21 mouse cellular contexts compared by ENCODE assay signal in genomic region chr6:116394916-116395648, GRCm38 (mm10). TPM values are rescaled to one million over a fixed set of nuclear protein-coding genes. Genes with fewer than 3 reads are reported as not detected.
A peak's percentile ranks its signal among the peaks of the same experiment; 100 is the strongest.
DNase-seq lines count a peak whose midpoint lies in the region; ATAC-seq and TF ChIP-seq lines count a peak whose summit lies in the region.
"Had no signal": no experiment of that assay in that cellular context is flagged by ENCODE, and none has a peak within 500 bp of the region (broad histone marks: within the 10 kb centered on the region; RNA-seq: fewer than 3 reads in every experiment).

No protein-coding gene starts in this region.

- H3K9ac ChIP-seq in kidney, embryonic 16.5 days (replicated peaks; ENCODE audit: low read length), result no peak overlapping the region
- H3K9ac ChIP-seq: embryonic facial prominence, embryonic 12.5 days; forebrain, embryonic 13.5 days; forebrain, embryonic 15.5 days; forebrain, postnatal 0 days had no signal

- no peaks in the 10 kb centered on the region for H3K27me3 ChIP-seq in kidney, adult 2 months (replicated peaks; ENCODE audit: control insufficient read depth, insufficient read depth, low read length)
- no peaks in the 10 kb centered on the region for H3K27me3 ChIP-seq in kidney, embryonic 16.5 days (ENCODE audit: insufficient read depth, low read length)
- H3K27me3 ChIP-seq: embryonic facial prominence, embryonic 12.5 days; forebrain, embryonic 13.5 days; forebrain, embryonic 15.5 days; Patski had no signal

- H3K9me3 ChIP-seq in kidney, embryonic 16.5 days (ENCODE audit: low read length), result no peaks in the 10 kb centered on the region
- H3K9me3 ChIP-seq: embryonic facial prominence, embryonic 10.5 days; embryonic facial prominence, embryonic 12.5 days; forebrain, embryonic 13.5 days; forebrain, embryonic 15.5 days had no signal

- intact Hi-C loops in heart, postnatal 36 days (cut with DNase I), result no loop called here

- peak; percentile 51 for DNase-seq in heart, adult 11 months
- DNase-seq in heart, postnatal 36 days, result no peak
- peak; percentile 36 for DNase-seq in kidney, adult 2 months
- peak; percentile 35 for DNase-seq in adipocyte (ENCODE audit: low spot score)
- no peak for DNase-seq in spleen, adult 18-20 months
- DNase-seq in right cerebral cortex, postnatal 4 days, result no peak
- DNase-seq: adrenal gland, adult 2 months; adrenal gland, postnatal 10 days; adrenal gland, postnatal 25 days; cerebellum, adult 11 months; cerebellum, adult 2 months; cerebellum, adult 9-10 months; cerebellum, postnatal 36 days; forebrain, postnatal 0 days had no signal

- peaks cover 10% of the 10 kb centered on the region for H3K4me1 ChIP-seq in kidney, adult 2 months (ENCODE audit: control insufficient read depth, insufficient read depth, low read length)
- H3K4me1 ChIP-seq in kidney, embryonic 16.5 days (ENCODE audit: insufficient read depth, low read length), result 0 out of 2 replicates have a peak, but pooled peaks cover 5% of the 10 kb centered on the region
- H3K4me1 ChIP-seq: embryonic facial prominence, embryonic 10.5 days; embryonic facial prominence, embryonic 12.5 days had no signal

- WGBS in kidney, adult 2 months, result 37% methylated on average over 2 of the region's 2 CpGs
- 61% methylated on average over 2 of the region's 2 CpGs for WGBS in kidney, embryonic 16.5 days

- no peak for ATAC-seq in kidney, embryonic 16.5 days (ENCODE audit: low FRiP score, low TSS enrichment)
- ATAC-seq: activated CD4-positive, CD25-positive, alpha-beta regulatory T cell, adult 4 months; forebrain, embryonic 13.5 days; forebrain, embryonic 15.5 days; forebrain, postnatal 0 days; Patski had no signal

- no peak for TF ChIP-seq POLR2A in kidney, adult 2 months (IDR thresholded peaks at IDR 0.05; ENCODE audit: low read depth, low read length)

- H3K36me3 ChIP-seq in kidney, adult 2 months (ENCODE audit: control insufficient read depth, insufficient read depth, low read length), result no peaks in the 10 kb centered on the region
- no peaks in the 10 kb centered on the region for H3K36me3 ChIP-seq in kidney, embryonic 16.5 days (ENCODE audit: insufficient read depth, low read length)
- H3K36me3 ChIP-seq: embryonic facial prominence, embryonic 10.5 days; embryonic facial prominence, embryonic 12.5 days; forebrain, embryonic 15.5 days had no signal

- no peak overlapping the region; the same call in 1 of the 2 replicates for H3K27ac ChIP-seq in kidney, adult 2 months (ENCODE audit: insufficient read depth, low read depth, low read length)
- no peak overlapping the region for H3K27ac ChIP-seq in kidney, embryonic 16.5 days (ENCODE audit: low read length)
- H3K27ac ChIP-seq: embryonic facial prominence, embryonic 10.5 days; embryonic facial prominence, embryonic 12.5 days; forebrain, embryonic 13.5 days; forebrain, embryonic 15.5 days had no signal

- TF ChIP-seq CTCF in kidney, adult 2 months (conservative IDR thresholded peaks at IDR 0.05; ENCODE audit: insufficient read depth, insufficient read length, low read depth, low read length), result no peak

- no peak overlapping the region for H3K4me3 ChIP-seq in kidney, adult 2 months (ENCODE audit: insufficient read depth, low read depth, low read length)
- no peak overlapping the region for H3K4me3 ChIP-seq in kidney, embryonic 16.5 days (ENCODE audit: low read length)
- H3K4me3 ChIP-seq: embryonic facial prominence, embryonic 10.5 days; embryonic facial prominence, embryonic 12.5 days; forebrain, embryonic 13.5 days; forebrain, embryonic 15.5 days had no signal

- H3K4me2 ChIP-seq in kidney, embryonic 16.5 days (replicated peaks; ENCODE audit: low read depth, low read length), result no peak overlapping the region
- H3K4me2 ChIP-seq: embryonic facial prominence, embryonic 12.5 days; forebrain, embryonic 13.5 days; forebrain, embryonic 15.5 days had no signal

RNA-seq across cellular contexts. Expression of gene March8, which starts 57.3 kb away (rescaled TPM):
- total RNA-seq in heart, postnatal 36 days (2021), result 10 to 100 TPM; 45.4 to 50.6 TPM
- 112 and 126 TPM in 2 replicates for polyA plus RNA-seq in kidney, adult 2 months (2012; rRNA removed)
- polyA plus RNA-seq in kidney, embryonic 16.5 days (2015; fragmentation: Nextera tagmentation; extraction: Ambion mirVana), result 40.9 and 42.9 TPM in 2 replicates

Comparison
In these comparisons a context has a peak if more than half of its experiments do, and no peak if none do; other contexts are left out.
1. DNase-seq: peak in heart, adult 11 months (single experiment), kidney, adult 2 months (single experiment) and adipocyte (single experiment); none in heart, postnatal 36 days (0 of 2), spleen, adult 18-20 months (0 of 2) and right cerebral cortex, postnatal 4 days (single experiment).